Mouse (Mus musculus) embryonic facial prominence, embryonic 14.5 days (tissue): ENCODE data around the gene Etl4. TPM values are rescaled to one million over a fixed set of nuclear protein-coding genes. Genes with fewer than 3 reads are reported as not detected.

Source experiments
- ATAC-seq: fragments of 200-750 bp; cut with Nextera tagmentation; 2 replicates; pipeline ENCODE4 v1.8.0; 2017; ENCODE audit warnings: low read depth, moderate number of reproducible peaks, moderate TSS enrichment
- DNase-seq: peaks from one replicate; pipeline ENCODE4 v3.0.0-alpha.2; 2015; ENCODE audit warnings: low spot score
- H3K27ac ChIP-seq: fragments of 300-500 bp; sonication (generic); replicated peaks from 2 replicates; pipeline ENCODE4 v1.5.1; 2014; ENCODE audit warnings: low read depth, mild to moderate bottlenecking, low read length, moderate library complexity
- H3K27me3 ChIP-seq: fragments of 300-500 bp; sonication (generic); replicated peaks from 2 replicates; pipeline ENCODE4 v1.6.1; 2014; ENCODE audit warnings: low read length; ENCODE audit not compliant: control insufficient read depth, insufficient read depth
- H3K36me3 ChIP-seq: fragments of 300-500 bp; sonication (generic); 2 replicates; pipeline ENCODE4 v1.6.1; 2014; ENCODE audit warnings: low read length, mixed read lengths; ENCODE audit not compliant: control insufficient read depth, insufficient read depth
- H3K4me1 ChIP-seq: fragments of 300-500 bp; sonication (generic); 2 replicates; pipeline ENCODE4 v1.6.1; 2014; ENCODE audit warnings: antibody characterized with exemption, low read length; ENCODE audit not compliant: control insufficient read depth, insufficient read depth
- H3K4me2 ChIP-seq: fragments of 300-500 bp; sonication (generic); 2 replicates; pipeline ENCODE4 v1.6.1; 2014; ENCODE audit warnings: low read depth, mild to moderate bottlenecking, low read length, moderate library complexity, mixed read lengths
- H3K4me3 ChIP-seq: fragments of 300-500 bp; sonication (generic); 2 replicates; pipeline ENCODE4 v1.5.1; 2014; ENCODE audit warnings: low read depth, mild to moderate bottlenecking, low read length
- H3K9ac ChIP-seq: fragments of 300-500 bp; sonication (generic); 2 replicates; pipeline ENCODE4 v1.6.1; 2014; ENCODE audit warnings: low read depth, mild to moderate bottlenecking, low read length, moderate library complexity, mixed read lengths
- H3K9me3 ChIP-seq: fragments of 300-500 bp; sonication (generic); 2 replicates; pipeline ENCODE4 v1.6.1; 2016; ENCODE audit warnings: low read length; ENCODE audit not compliant: control insufficient read depth
- WGBS: fragments of 180-500 bp; shearing (Covaris S2); extraction: QIAGEN DNeasy Blood & Tissue Kit; methylation state at CpG from one replicate; pipeline ENCODE4 v1.1.7; 2014; 5-methylcytosine and 5-hydroxymethylcytosine counted together
- polyA plus RNA-seq: library from polyadenylated mRNA; unstranded; fragments of >200 nt; fragmentation: Nextera tagmentation; extraction: Ambion mirVana; gene quantifications from 2 replicates; pipeline ENCODE4 v1.2.1, GENCODE M21; 2014

Gene Etl4
- polyA plus RNA-seq, 1 experiment from 2014 or later = 39.2 TPM

DNA sequence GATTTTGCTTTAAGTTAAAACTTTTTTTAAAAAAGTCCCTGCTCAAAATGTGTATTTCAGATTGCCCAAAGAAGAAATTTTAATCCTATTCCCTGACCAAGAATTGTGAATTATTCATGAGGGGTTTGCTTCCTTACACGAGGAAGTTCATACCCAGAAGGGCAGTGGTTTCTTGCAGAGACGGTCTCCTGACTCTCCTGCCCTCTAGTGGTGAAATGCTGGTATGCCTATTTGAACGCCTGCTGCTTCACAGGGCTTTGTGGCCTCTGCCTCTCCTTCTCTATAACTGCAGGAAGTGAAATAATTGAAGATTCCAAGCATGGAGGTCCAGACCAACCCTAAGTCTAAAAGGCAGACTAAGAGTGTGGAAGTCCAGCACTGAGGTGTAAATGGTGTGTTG, 585.1 kb downstream of the Etl4 start:
- H3K27ac ChIP-seq = no peak overlapping the region

DNA sequence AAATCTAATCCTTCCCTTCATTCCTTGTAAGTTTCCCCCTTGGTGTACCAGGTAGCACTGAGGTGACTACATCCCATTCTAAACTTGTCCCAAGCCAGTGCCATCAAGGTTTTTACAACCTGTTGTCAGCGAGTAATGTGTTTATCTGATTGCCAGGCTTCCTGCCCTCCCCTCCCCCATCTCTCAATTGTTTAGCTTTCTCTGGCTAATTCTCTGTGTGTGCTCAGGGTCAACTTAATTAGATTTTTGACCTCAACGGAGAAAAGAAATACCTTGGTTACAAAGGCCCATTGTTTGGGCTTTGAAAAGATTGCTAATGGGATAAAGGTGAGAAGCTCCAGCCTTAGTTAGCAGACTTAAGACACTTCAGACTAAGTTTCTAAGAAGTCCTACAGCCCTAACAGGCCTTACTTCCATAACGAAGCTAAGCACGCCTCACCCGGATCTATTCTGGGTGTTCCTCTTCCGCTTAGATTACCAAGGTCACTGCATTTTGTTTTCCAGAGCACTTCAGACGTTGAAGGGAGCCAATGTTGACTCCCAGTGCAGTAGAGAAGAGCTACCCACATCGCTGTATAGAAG, 586.7 kb downstream of the Etl4 start:
- Histone ChIP-seq H3K27ac (no peak overlapping the region), H3K4me3 (no peak overlapping the region), H3K36me3 (no peaks in the 10 kb centered on the region), H3K4me1 (no peaks in the 10 kb centered on the region), H3K4me2 (no peak overlapping the region), H3K9ac (no peak overlapping the region), H3K9me3 (0 out of 2 replicates have a peak, but pooled peaks cover 4% of the 10 kb centered on the region), H3K27me3 (no peaks in the 10 kb centered on the region)
- ATAC-seq (no peak), DNase-seq (no peak)
- 50% methylated on average over 8 of the region's 8 CpGs for WGBS

More for the DNA sequence above, 585.1 kb downstream of the Etl4 start:
- Histone ChIP-seq H3K4me1 (no peaks in the 10 kb centered on the region), H3K4me2 (no peak overlapping the region), H3K4me3 (no peak overlapping the region), H3K27me3 (no peaks in the 10 kb centered on the region), H3K9me3 (no peaks in the 10 kb centered on the region), H3K9ac (no peak overlapping the region), H3K36me3 (no peaks in the 10 kb centered on the region)
- ATAC-seq (no peak), DNase-seq (peak; percentile 80)
- WGBS = 13% methylated on average over 3 of the region's 3 CpGs

DNA sequence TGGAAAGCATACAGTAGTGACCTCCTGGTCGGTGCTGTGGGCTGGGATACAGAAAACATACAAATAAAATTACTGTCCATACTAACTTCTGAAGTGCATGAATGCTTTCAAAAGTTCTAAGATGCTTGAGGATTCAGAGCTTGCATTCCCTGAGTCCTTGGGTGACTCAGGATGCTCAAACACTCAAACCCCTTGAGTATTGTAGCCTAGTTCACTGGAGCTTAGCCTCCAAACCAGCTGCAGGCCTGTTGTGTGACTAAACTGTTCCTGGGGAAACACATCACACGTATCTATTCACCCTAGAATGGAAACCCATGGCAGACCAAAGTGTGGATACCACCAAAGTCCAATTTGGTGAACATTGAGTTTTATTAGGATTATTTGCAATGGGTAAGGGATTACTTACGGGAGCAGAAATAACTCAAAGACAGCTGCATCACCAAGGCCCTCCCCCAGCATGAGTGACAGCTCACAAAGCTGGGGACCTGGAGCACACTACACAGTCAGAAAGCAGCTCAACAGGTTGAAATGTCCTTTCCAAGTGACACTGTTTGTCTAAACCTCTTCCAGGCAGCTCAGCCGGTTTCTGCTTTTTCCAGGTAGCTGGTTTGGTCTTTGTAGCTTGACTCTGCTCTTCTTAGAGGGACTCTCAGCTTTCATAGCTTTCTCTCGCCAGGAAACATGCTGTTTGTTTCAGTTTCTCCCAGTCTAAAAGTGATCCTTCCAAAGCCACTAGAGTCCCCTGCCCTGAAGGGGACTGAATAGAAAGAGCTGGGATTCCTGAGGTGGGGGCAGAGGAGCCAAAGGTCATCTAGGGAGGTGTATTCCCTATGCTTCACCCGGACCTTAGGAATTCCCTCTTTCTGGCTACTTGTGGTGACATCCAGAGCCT, 598.5 kb downstream of the Etl4 start:
- no peak overlapping the region for H3K27ac ChIP-seq
- no peaks in the 10 kb centered on the region for H3K9me3 ChIP-seq
- H3K9ac ChIP-seq = no peak overlapping the region
- peak; percentile 33 for DNase-seq
- no peaks in the 10 kb centered on the region for H3K27me3 ChIP-seq
- no peaks in the 10 kb centered on the region for H3K36me3 ChIP-seq
- H3K4me2 ChIP-seq = no peak overlapping the region
- no peak overlapping the region for H3K4me3 ChIP-seq
- H3K4me1 ChIP-seq = no peaks in the 10 kb centered on the region
- 41% methylated on average over 6 of the region's 6 CpGs for WGBS
- ATAC-seq = no peak

DNA sequence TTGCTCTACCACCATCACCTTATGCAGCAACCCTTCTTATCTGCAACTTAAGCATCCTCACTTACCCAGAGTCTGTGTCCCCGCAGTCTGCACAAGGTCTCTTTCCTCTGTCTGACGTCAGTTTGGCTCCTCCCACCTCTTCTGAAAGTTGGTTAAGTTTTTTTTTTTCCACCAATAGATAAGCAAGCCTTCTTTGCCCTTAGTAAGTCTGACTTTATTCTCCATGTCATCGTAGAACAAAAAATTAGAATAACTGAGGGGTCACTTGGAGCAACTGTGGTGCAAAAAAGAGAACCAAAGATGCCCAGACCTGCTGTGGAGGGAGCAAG, 599.1 kb downstream of the Etl4 start:
- no peak overlapping the region for H3K9ac ChIP-seq
- DNase-seq (no peak), ATAC-seq (no peak)
- H3K4me2 ChIP-seq = no peak overlapping the region
- H3K4me1 ChIP-seq = no peaks in the 10 kb centered on the region
- no peak overlapping the region for H3K27ac ChIP-seq
- no peaks in the 10 kb centered on the region for H3K27me3 ChIP-seq
- H3K36me3 ChIP-seq = no peaks in the 10 kb centered on the region
- WGBS = 73% methylated on average over 3 of the region's 3 CpGs
- no peaks in the 10 kb centered on the region for H3K9me3 ChIP-seq
- no peak overlapping the region for H3K4me3 ChIP-seq

DNA sequence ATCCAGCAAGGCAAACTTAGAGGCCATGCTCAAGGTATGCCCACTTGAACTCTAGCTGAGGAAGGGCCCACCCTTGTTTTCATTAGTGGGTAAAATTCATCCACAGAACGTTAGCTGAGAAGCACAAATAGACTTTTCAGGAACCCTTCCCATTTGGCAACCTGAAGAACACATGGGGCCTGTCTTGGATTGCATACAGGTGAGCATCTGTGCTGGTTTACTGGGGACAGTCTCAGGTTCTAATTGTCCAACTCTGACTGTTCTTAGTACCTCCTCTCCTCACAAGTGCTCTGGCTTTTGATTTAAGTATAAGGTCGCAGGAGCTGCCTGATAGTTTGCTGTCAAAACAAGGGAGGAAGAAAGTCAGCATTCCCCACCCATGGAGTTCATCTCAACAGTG, 600.5 kb downstream of the Etl4 start:
- Histone ChIP-seq H3K4me1 (no peaks in the 10 kb centered on the region), H3K9me3 (no peaks in the 10 kb centered on the region), H3K27ac (no peak overlapping the region), H3K4me2 (no peak overlapping the region), H3K4me3 (no peak overlapping the region), H3K9ac (no peak overlapping the region), H3K27me3 (no peaks in the 10 kb centered on the region), H3K36me3 (no peaks in the 10 kb centered on the region)
- ATAC-seq (no peak), DNase-seq (no peak)
- WGBS = 51% methylated on average over 2 of the region's 2 CpGs

DNA sequence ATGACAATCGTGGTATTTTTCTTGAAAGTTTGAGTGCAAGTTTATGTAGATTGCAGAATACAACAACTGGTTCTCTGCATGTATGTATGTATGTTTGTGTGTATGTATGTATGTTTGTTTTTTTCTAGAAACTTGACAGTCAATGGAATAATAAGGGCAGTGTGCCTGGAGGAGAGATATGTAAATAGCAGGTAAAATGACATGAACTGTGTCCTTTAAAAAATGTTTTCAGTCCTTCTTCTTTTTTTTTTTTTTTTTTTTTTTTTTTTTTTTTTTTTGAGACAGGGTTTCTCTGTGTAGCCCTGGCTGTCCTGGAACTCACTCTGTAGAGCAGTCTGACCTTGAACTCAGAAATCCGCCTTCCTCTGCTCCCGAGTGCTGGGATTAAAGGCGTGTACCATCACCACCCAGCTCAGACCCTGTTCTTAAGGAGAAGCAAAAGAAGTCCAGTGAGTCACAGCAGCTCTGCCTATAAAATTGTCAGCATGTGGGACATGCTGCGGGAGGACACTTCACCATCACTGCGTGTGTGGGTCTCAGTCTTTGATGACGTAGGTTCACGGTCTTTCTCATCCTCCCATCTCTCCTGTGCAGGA, 606.8 kb downstream of the Etl4 start:
- no peaks in the 10 kb centered on the region; the same call in 1 of the 2 replicates for H3K4me1 ChIP-seq
- H3K36me3 ChIP-seq = no peaks in the 10 kb centered on the region
- no peaks in the 10 kb centered on the region for H3K9me3 ChIP-seq
- no peak for ATAC-seq
- WGBS = 91% methylated on average over 8 of the region's 8 CpGs
- H3K9ac ChIP-seq = no peak overlapping the region
- no peaks in the 10 kb centered on the region for H3K27me3 ChIP-seq
- H3K27ac ChIP-seq = no peak overlapping the region
- no peak overlapping the region for H3K4me2 ChIP-seq
- H3K4me3 ChIP-seq = no peak overlapping the region
- no peak for DNase-seq

DNA sequence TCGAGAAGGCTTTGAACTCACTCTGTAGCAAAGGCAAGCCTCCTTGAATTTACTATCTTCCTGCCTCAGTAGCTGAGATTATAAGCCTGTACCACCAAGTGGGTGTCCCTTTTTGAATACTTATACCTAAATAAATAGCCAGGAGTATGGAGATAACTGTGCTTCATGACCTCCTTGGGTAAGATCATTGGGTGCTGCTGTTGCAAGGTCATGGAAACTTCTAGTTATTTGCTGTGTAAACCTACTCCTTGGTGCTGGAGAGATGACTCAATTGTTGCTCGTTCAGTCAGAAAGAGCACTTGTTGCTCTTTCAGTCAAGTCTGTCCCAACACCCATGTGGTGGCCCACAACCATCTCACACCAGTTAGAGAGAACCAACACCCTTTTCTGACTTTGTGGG, 608.3 kb downstream of the Etl4 start:
- Histone ChIP-seq H3K4me3 (no peak overlapping the region), H3K27me3 (no peaks in the 10 kb centered on the region), H3K4me1 (no peaks in the 10 kb centered on the region; the same call in 1 of the 2 replicates), H3K4me2 (no peak overlapping the region), H3K9ac (no peak overlapping the region), H3K9me3 (no peaks in the 10 kb centered on the region), H3K36me3 (no peaks in the 10 kb centered on the region), H3K27ac (no peak overlapping the region)
- 84% methylated on average over 2 of the region's 2 CpGs for whole genome bisulfite sequencing
- no peak for DNase-seq
- ATAC-seq = no peak

DNA sequence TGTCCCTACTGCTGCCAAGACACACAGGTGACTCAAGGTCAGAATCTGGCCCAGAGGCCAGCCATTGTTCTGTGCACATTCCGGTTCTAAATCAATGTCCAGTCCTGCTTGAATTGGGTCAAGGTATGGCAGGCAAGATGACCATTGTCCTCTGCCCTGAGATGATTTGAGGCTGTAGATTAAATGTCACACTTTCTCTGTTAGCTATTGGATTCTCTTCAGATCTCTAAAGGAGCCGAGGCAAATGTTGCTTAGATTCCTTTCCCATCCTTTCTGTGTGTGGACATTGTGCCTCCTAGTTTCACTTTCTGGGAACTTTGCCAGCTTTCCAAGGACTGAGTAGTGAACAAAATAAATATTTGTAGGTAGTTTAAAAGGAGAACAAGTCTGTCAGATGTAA, 608.9 kb downstream of the Etl4 start:
- H3K36me3 ChIP-seq = no peaks in the 10 kb centered on the region
- peak; percentile 84 for DNase-seq
- H3K9me3 ChIP-seq = no peaks in the 10 kb centered on the region
- H3K27ac ChIP-seq = no peak overlapping the region
- no peak overlapping the region for H3K9ac ChIP-seq
- no peak overlapping the region for H3K4me2 ChIP-seq
- 46% methylated on average over 2 of the region's 2 CpGs for WGBS
- no peaks in the 10 kb centered on the region for H3K27me3 ChIP-seq
- no peaks in the 10 kb centered on the region; the same call in 1 of the 2 replicates for H3K4me1 ChIP-seq
- no peak overlapping the region for H3K4me3 ChIP-seq
- no peak for ATAC-seq
